In genomic region chr12:56404262-56404661, GRCm38 (mm10) we compare ENCODE assay signal across 17 mouse cellular contexts.
"Had no signal": no experiment of that assay in that cellular context is flagged by ENCODE, and none has a peak within 500 bp of the region (broad histone marks: within the 10 kb centered on the region; RNA-seq: fewer than 3 reads in every experiment).

No protein-coding gene starts in this region.

- ATAC-seq: hindbrain, embryonic 16.5 days; inflammation-experienced regulatory T-cells, adult 6 months; intestine, postnatal 0 days had no signal

- H3K9ac ChIP-seq: heart, embryonic 12.5 days; hindbrain, embryonic 12.5 days; hindbrain, embryonic 14.5 days; intestine, embryonic 15.5 days; limb, embryonic 12.5 days had no signal

- H3K27me3 ChIP-seq: heart, embryonic 12.5 days; intestine, embryonic 15.5 days; limb, embryonic 12.5 days had no signal

- H3K36me3 ChIP-seq: heart, embryonic 10.5 days; heart, embryonic 12.5 days; hindbrain, embryonic 10.5 days; hindbrain, embryonic 12.5 days; intestine, embryonic 15.5 days; limb, embryonic 10.5 days; limb, embryonic 12.5 days had no signal

- H3K27ac ChIP-seq: gastrocnemius, adult 2 months; heart, adult 2 months; heart, embryonic 10.5 days; hindbrain, embryonic 10.5 days; hindbrain, embryonic 12.5 days; hindbrain, embryonic 14.5 days; intestine, embryonic 15.5 days; layer of hippocampus, adult 2 months; left cerebral cortex, adult 2 months; limb, embryonic 10.5 days; limb, embryonic 12.5 days had no signal

- H3K4me3 ChIP-seq: gastrocnemius, adult 2 months; heart, adult 2 months; heart, embryonic 10.5 days; heart, embryonic 12.5 days; hindbrain, embryonic 10.5 days; hindbrain, embryonic 12.5 days; intestine, embryonic 15.5 days; layer of hippocampus, adult 2 months; left cerebral cortex, adult 2 months; limb, embryonic 10.5 days; limb, embryonic 12.5 days had no signal

- H3K4me1 ChIP-seq: heart, embryonic 10.5 days; hindbrain, embryonic 10.5 days; intestine, embryonic 15.5 days; limb, embryonic 10.5 days; limb, embryonic 12.5 days had no signal

- H3K9me3 ChIP-seq: heart, embryonic 10.5 days; heart, embryonic 12.5 days; hindbrain, embryonic 10.5 days; hindbrain, embryonic 12.5 days; intestine, embryonic 15.5 days; limb, embryonic 10.5 days; limb, embryonic 12.5 days had no signal

- H3K4me2 ChIP-seq: heart, embryonic 12.5 days; hindbrain, embryonic 12.5 days; hindbrain, embryonic 14.5 days; intestine, embryonic 15.5 days; limb, embryonic 12.5 days; liver, embryonic 11.5 days had no signal

- DNase-seq: gastrocnemius, adult 2 months; gastrocnemius, postnatal 25 days had no signal
